Mouse (Mus musculus) forebrain, embryonic 13.5 days (tissue): ENCODE results near the gene Nr2e3. TPM values are rescaled to one million over a fixed set of nuclear protein-coding genes. Genes with fewer than 3 reads are reported as not detected.

Source experiments
- ATAC-seq: fragments of 200-750 bp; cut with Nextera tagmentation; 2 replicates; pipeline ENCODE4 v1.8.0; 2017
- H3K27ac ChIP-seq: fragments of 300-500 bp; sonication (generic); 2 replicates; pipeline ENCODE4 v1.5.1; 2015; ENCODE audit warnings: inconsistent platforms, mild to moderate bottlenecking, moderate library complexity
- H3K27me3 ChIP-seq: fragments of 300-500 bp; sonication (generic); 2 replicates; pipeline ENCODE4 v1.6.1; 2015; ENCODE audit warnings: mild to moderate bottlenecking, inconsistent platforms
- H3K36me3 ChIP-seq: fragments of 300-500 bp; sonication (generic); 2 replicates; pipeline ENCODE4 v1.6.1; 2015; ENCODE audit warnings: mild to moderate bottlenecking, inconsistent platforms; ENCODE audit not compliant: poor library complexity, severe bottlenecking
- H3K4me1 ChIP-seq: fragments of 300-500 bp; sonication (generic); 2 replicates; pipeline ENCODE4 v1.6.1; 2015; ENCODE audit warnings: inconsistent platforms
- H3K4me2 ChIP-seq: fragments of 300-500 bp; sonication (generic); 2 replicates; pipeline ENCODE4 v1.6.1; 2015; ENCODE audit warnings: inconsistent platforms, mild to moderate bottlenecking, moderate library complexity
- H3K4me3 ChIP-seq: fragments of 300-500 bp; sonication (generic); 2 replicates; pipeline ENCODE4 v1.5.1; 2015; ENCODE audit warnings: mild to moderate bottlenecking, inconsistent platforms
- H3K9ac ChIP-seq: fragments of 300-500 bp; sonication (generic); 2 replicates; pipeline ENCODE4 v1.6.1; 2015; ENCODE audit warnings: mild to moderate bottlenecking, inconsistent platforms
- H3K9me3 ChIP-seq: fragments of 300-500 bp; sonication (generic); replicated peaks from 2 replicates; pipeline ENCODE4 v1.6.1; 2016; ENCODE audit warnings: inconsistent platforms
- WGBS: fragments of 180-500 bp; shearing (Covaris S2); methylation state at CpG from one replicate; pipeline ENCODE4 v1.1.7; 2015; 5-methylcytosine and 5-hydroxymethylcytosine counted together
- polyA plus RNA-seq: library from polyadenylated mRNA; unstranded; fragments of >200 nt; fragmentation: Nextera tagmentation; extraction: Ambion mirVana; gene quantifications from 2 replicates; pipeline ENCODE4 v1.2.1, GENCODE M21; 2015

The Nr2e3 gene
- polyA plus RNA-seq: not detected in 2 replicates

- no peak within 1 kb of the TSS for H3K4me3 ChIP-seq
- no peak within 1 kb of the TSS for H3K9ac ChIP-seq
- H3K36me3 ChIP-seq: no peaks in the 10 kb centered on the region
- no peaks in the 10 kb centered on the region for H3K9me3 ChIP-seq
- WGBS: 89% methylated on average over 10 of the region's 10 CpGs
- no peaks in the 10 kb centered on the region for H3K27me3 ChIP-seq
- H3K4me2 ChIP-seq: no peak within 1 kb of the TSS
- H3K27ac ChIP-seq: no peak within 1 kb of the TSS
- ATAC-seq: no peak
- peaks cover 9% of the 10 kb centered on the region for H3K4me1 ChIP-seq
These were observed at the start of gene Nr2e3 for GRCm38 (mm10) chr9:59960559-59960958. TSS of gene Nr2e3 (minus strand) at chr9:59960659.

GRCm38 (mm10) chr9:60008936-60009335 lies 48.5 kb upstream of the Nr2e3 start:
- H3K27me3 ChIP-seq: no peaks in the 10 kb centered on the region
- no peak for ATAC-seq
- H3K27ac ChIP-seq: 0 out of 2 replicates have a peak overlapping the region, but pooled peaks have one; percentile 10
- no peak overlapping the region for H3K4me2 ChIP-seq
- no peak overlapping the region for H3K9ac ChIP-seq
- H3K4me1 ChIP-seq: peaks cover 5% of the 10 kb centered on the region
- H3K9me3 ChIP-seq: no peaks in the 10 kb centered on the region
- no peaks in the 10 kb centered on the region for H3K36me3 ChIP-seq
- no peak overlapping the region for H3K4me3 ChIP-seq
- 57% methylated on average over 7 of the region's 7 CpGs for WGBS

- no peaks in the 10 kb centered on the region for H3K27me3 ChIP-seq
- H3K36me3 ChIP-seq: no peaks in the 10 kb centered on the region
- H3K4me3 ChIP-seq: no peak overlapping the region
- no peak overlapping the region for H3K9ac ChIP-seq
- H3K27ac ChIP-seq: no peak overlapping the region
- WGBS: 75% methylated on average over 8 of the region's 8 CpGs
- H3K4me2 ChIP-seq: no peak overlapping the region
- ATAC-seq: no peak
- no peaks in the 10 kb centered on the region for H3K9me3 ChIP-seq
- no peaks in the 10 kb centered on the region for H3K4me1 ChIP-seq
These were observed 41.9 kb upstream of the Nr2e3 start for GRCm38 (mm10) chr9:60002323-60002722.

- 82% methylated on average over 3 of the region's 3 CpGs for WGBS
- Histone ChIP-seq H3K36me3 (no peaks in the 10 kb centered on the region), H3K9ac (no peak overlapping the region), H3K27ac (no peak overlapping the region), H3K9me3 (no peaks in the 10 kb centered on the region), H3K4me2 (no peak overlapping the region), H3K27me3 (no peaks in the 10 kb centered on the region), H3K4me3 (no peak overlapping the region), H3K4me1 (no peaks in the 10 kb centered on the region)
- no peak for ATAC-seq
These were observed 41.0 kb upstream of the Nr2e3 start for GRCm38 (mm10) chr9:60001444-60001843.

GRCm38 (mm10) chr9:59997725-59998124 lies 37.3 kb upstream of the Nr2e3 start:
- Histone ChIP-seq H3K4me1 (no peaks in the 10 kb centered on the region), H3K9ac (no peak overlapping the region), H3K27ac (no peak overlapping the region), H3K36me3 (no peaks in the 10 kb centered on the region), H3K4me3 (no peak overlapping the region), H3K27me3 (no peaks in the 10 kb centered on the region), H3K4me2 (no peak overlapping the region), H3K9me3 (no peaks in the 10 kb centered on the region)
- WGBS: 91% methylated on average over 4 of the region's 4 CpGs
- ATAC-seq: no peak

GRCm38 (mm10) chr9:59991407-59991806 lies 30.9 kb upstream of the Nr2e3 start:
- 86% methylated on average over 5 of the region's 5 CpGs for WGBS
- ATAC-seq: no peak
- H3K9me3 ChIP-seq: no peaks in the 10 kb centered on the region
- no peak overlapping the region for H3K27ac ChIP-seq
- H3K9ac ChIP-seq: no peak overlapping the region
- H3K4me1 ChIP-seq: no peaks in the 10 kb centered on the region
- H3K4me2 ChIP-seq: no peak overlapping the region
- H3K27me3 ChIP-seq: no peaks in the 10 kb centered on the region
- no peak overlapping the region for H3K4me3 ChIP-seq
- no peaks in the 10 kb centered on the region for H3K36me3 ChIP-seq

GRCm38 (mm10) chr9:59989864-59990263 lies 29.4 kb upstream of the Nr2e3 start:
- no peak overlapping the region for H3K4me3 ChIP-seq
- H3K9ac ChIP-seq: no peak overlapping the region
- no peak overlapping the region for H3K4me2 ChIP-seq
- no peaks in the 10 kb centered on the region for H3K9me3 ChIP-seq
- no peaks in the 10 kb centered on the region for H3K4me1 ChIP-seq
- 3% methylated on average over 1 of the region's 1 CpGs for WGBS
- H3K27ac ChIP-seq: no peak overlapping the region
- no peaks in the 10 kb centered on the region for H3K36me3 ChIP-seq
- H3K27me3 ChIP-seq: no peaks in the 10 kb centered on the region
- no peak for ATAC-seq

GRCm38 (mm10) chr9:59985900-59986572 lies 25.6 kb upstream of the Nr2e3 start:
- no peaks in the 10 kb centered on the region for H3K9me3 ChIP-seq
- no peak overlapping the region for H3K9ac ChIP-seq
- no peaks in the 10 kb centered on the region for H3K27me3 ChIP-seq
- H3K27ac ChIP-seq: no peak overlapping the region
- no peak overlapping the region for H3K4me3 ChIP-seq
- ATAC-seq: no peak
- 72% methylated on average over 3 of the region's 3 CpGs for WGBS
- no peaks in the 10 kb centered on the region for H3K36me3 ChIP-seq
- H3K4me2 ChIP-seq: no peak overlapping the region
- no peaks in the 10 kb centered on the region for H3K4me1 ChIP-seq

GRCm38 (mm10) chr9:59981116-59981515 lies 20.7 kb upstream of the Nr2e3 start:
- no peak overlapping the region for H3K27ac ChIP-seq
- H3K4me3 ChIP-seq: no peak overlapping the region
- no peak for ATAC-seq
- no peaks in the 10 kb centered on the region for H3K27me3 ChIP-seq
- no peaks in the 10 kb centered on the region for H3K9me3 ChIP-seq
- no peak overlapping the region for H3K4me2 ChIP-seq
- H3K9ac ChIP-seq: no peak overlapping the region
- 67% methylated on average over 2 of the region's 2 CpGs for WGBS
- no peaks in the 10 kb centered on the region for H3K36me3 ChIP-seq
- no peaks in the 10 kb centered on the region for H3K4me1 ChIP-seq

GRCm38 (mm10) chr9:59971263-59971662 lies 10.8 kb upstream of the Nr2e3 start:
- H3K27ac ChIP-seq: no peak overlapping the region
- no peaks in the 10 kb centered on the region for H3K4me1 ChIP-seq
- no peak overlapping the region for H3K4me2 ChIP-seq
- no peak for ATAC-seq
- no peak overlapping the region for H3K4me3 ChIP-seq
- H3K9me3 ChIP-seq: no peaks in the 10 kb centered on the region
- H3K9ac ChIP-seq: no peak overlapping the region; the same call in 1 of the 2 replicates
- no peaks in the 10 kb centered on the region for H3K27me3 ChIP-seq
- H3K36me3 ChIP-seq: no peaks in the 10 kb centered on the region
- WGBS: 65% methylated on average over 4 of the region's 4 CpGs

- no peak overlapping the region for H3K9ac ChIP-seq
- H3K4me1 ChIP-seq: no peaks in the 10 kb centered on the region
- no peaks in the 10 kb centered on the region for H3K36me3 ChIP-seq
- no peaks in the 10 kb centered on the region for H3K9me3 ChIP-seq
- WGBS: 27% methylated on average over 6 of the region's 6 CpGs
- no peak overlapping the region for H3K4me3 ChIP-seq
- no peak overlapping the region for H3K4me2 ChIP-seq
- peak; percentile 77; the same call in 1 of the 2 replicates for ATAC-seq
- no peaks in the 10 kb centered on the region for H3K27me3 ChIP-seq
- no peak overlapping the region for H3K27ac ChIP-seq
These were observed 8.9 kb upstream of the Nr2e3 start for GRCm38 (mm10) chr9:59969383-59969782.

GRCm38 (mm10) chr9:59965046-59965445 lies 4.6 kb upstream of the Nr2e3 start:
- peaks cover 9% of the 10 kb centered on the region for H3K4me1 ChIP-seq
- 87% methylated on average over 10 of the region's 10 CpGs for WGBS
- H3K4me3 ChIP-seq: no peak overlapping the region
- no peak overlapping the region for H3K4me2 ChIP-seq
- H3K9ac ChIP-seq: no peak overlapping the region
- H3K27me3 ChIP-seq: no peaks in the 10 kb centered on the region
- H3K27ac ChIP-seq: no peak overlapping the region
- no peaks in the 10 kb centered on the region for H3K9me3 ChIP-seq
- no peaks in the 10 kb centered on the region for H3K36me3 ChIP-seq
- no peak for ATAC-seq

GRCm38 (mm10) chr9:59964367-59964766 lies 3.9 kb upstream of the Nr2e3 start:
- H3K9me3 ChIP-seq: no peaks in the 10 kb centered on the region
- H3K27me3 ChIP-seq: no peaks in the 10 kb centered on the region
- 63% methylated on average over 3 of the region's 3 CpGs for WGBS
- ATAC-seq: no peak
- no peak overlapping the region for H3K4me3 ChIP-seq
- H3K4me2 ChIP-seq: no peak overlapping the region
- peaks cover 9% of the 10 kb centered on the region for H3K4me1 ChIP-seq
- H3K9ac ChIP-seq: no peak overlapping the region
- no peak overlapping the region for H3K27ac ChIP-seq
- no peaks in the 10 kb centered on the region for H3K36me3 ChIP-seq
